Comparison of ENCODE assay signal across 7 mouse cellular contexts in genomic region chr6:52987391-52987790, GRCm38 (mm10).
A peak's percentile ranks its signal among the peaks of the same experiment; 100 is the strongest.
DNase-seq lines count a peak whose midpoint lies in the region; ATAC-seq and TF ChIP-seq lines count a peak whose summit lies in the region.

No protein-coding gene starts in this region.

- no peak for ATAC-seq in intestine, postnatal 0 days
- no peak for ATAC-seq in intestine, embryonic 16.5 days
- no peak for ATAC-seq in lung, embryonic 14.5 days (ENCODE audit: insufficient read depth)
- ATAC-seq in megakaryocyte, adult 5-6 weeks (ENCODE audit: poor library complexity, severe bottlenecking), result no peak

- H3K36me3 ChIP-seq in intestine, postnatal 0 days (ENCODE audit: control insufficient read depth, insufficient read depth), result no peaks in the 10 kb centered on the region
- H3K36me3 ChIP-seq in intestine, embryonic 16.5 days (ENCODE audit: control insufficient read depth, insufficient read depth, low read length), result no peaks in the 10 kb centered on the region
- H3K36me3 ChIP-seq in lung, embryonic 14.5 days (ENCODE audit: insufficient read depth), result no peaks in the 10 kb centered on the region

- peak; percentile 43 to 45 for DNase-seq in B cell, adult 2 months
- DNase-seq in ES-CJ7 (ENCODE audit: low read depth, low spot score), result peak; percentile 60
- DNase-seq in embryo, embryonic 10 days (ENCODE audit: low spot score), result peak; percentile 74
- DNase-seq in lung, embryonic 14.5 days, result peak; percentile 83

- no peaks in the 10 kb centered on the region for H3K9me3 ChIP-seq in intestine, postnatal 0 days (ENCODE audit: control insufficient read depth)
- H3K9me3 ChIP-seq in intestine, embryonic 16.5 days (ENCODE audit: control insufficient read depth, low read length), result no peaks in the 10 kb centered on the region
- no peaks in the 10 kb centered on the region for H3K9me3 ChIP-seq in lung, embryonic 14.5 days (ENCODE audit: low read depth, low read length)

- H3K4me3 ChIP-seq in intestine, postnatal 0 days (ENCODE audit: low read depth, low read length), result no peak overlapping the region
- no peak overlapping the region for H3K4me3 ChIP-seq in intestine, embryonic 16.5 days (ENCODE audit: low read length)
- no peak overlapping the region for H3K4me3 ChIP-seq in lung, embryonic 14.5 days (ENCODE audit: low read depth, low read length)

- H3K27ac ChIP-seq in intestine, postnatal 0 days (ENCODE audit: low read depth, low read length), result no peak overlapping the region
- H3K27ac ChIP-seq in intestine, embryonic 16.5 days (ENCODE audit: low read length), result no peak overlapping the region
- H3K27ac ChIP-seq in lung, embryonic 14.5 days (ENCODE audit: low read depth), result no peak overlapping the region

- H3K4me1 ChIP-seq in intestine, postnatal 0 days (replicated peaks; ENCODE audit: control insufficient read depth, insufficient read depth, low read length), result no peaks in the 10 kb centered on the region
- no peaks in the 10 kb centered on the region for H3K4me1 ChIP-seq in intestine, embryonic 16.5 days (ENCODE audit: control insufficient read depth, insufficient read depth, low read length)
- no peaks in the 10 kb centered on the region for H3K4me1 ChIP-seq in lung, embryonic 14.5 days (ENCODE audit: insufficient read depth)

- no peak overlapping the region for H3K4me2 ChIP-seq in intestine, postnatal 0 days (replicated peaks; ENCODE audit: low read depth)
- no peak overlapping the region for H3K4me2 ChIP-seq in intestine, embryonic 16.5 days (ENCODE audit: low read depth, low read length)
- H3K4me2 ChIP-seq in lung, embryonic 14.5 days, result no peak overlapping the region

- WGBS in intestine, postnatal 0 days, result 56% methylated on average over 4 of the region's 4 CpGs
- WGBS in intestine, embryonic 16.5 days, result 52% methylated on average over 4 of the region's 4 CpGs
- WGBS in lung, embryonic 14.5 days, result 52% methylated on average over 4 of the region's 4 CpGs

- peak; percentile 86 for TF ChIP-seq CTCF in intestine, postnatal 0 days (IDR thresholded peaks at IDR 0.05; ENCODE audit: low read depth)
- peak; percentile 77 for TF ChIP-seq CTCF in lung, embryonic 14.5 days (IDR thresholded peaks at IDR 0.05; ENCODE audit: low read depth)

- H3K9ac ChIP-seq in intestine, postnatal 0 days (ENCODE audit: low read depth, low read length), result no peak overlapping the region
- H3K9ac ChIP-seq in intestine, embryonic 16.5 days (ENCODE audit: low read depth, low read length), result no peak overlapping the region
- no peak overlapping the region for H3K9ac ChIP-seq in lung, embryonic 14.5 days

- H3K27me3 ChIP-seq in intestine, postnatal 0 days (replicated peaks; ENCODE audit: control insufficient read depth, insufficient read depth, low read length), result no peaks in the 10 kb centered on the region
- H3K27me3 ChIP-seq in intestine, embryonic 16.5 days (replicated peaks; ENCODE audit: control insufficient read depth, insufficient read depth, low read length), result no peaks in the 10 kb centered on the region
- no peaks in the 10 kb centered on the region for H3K27me3 ChIP-seq in lung, embryonic 14.5 days (ENCODE audit: insufficient read depth, low read length)
